Mouse (Mus musculus) cortical plate, adult 2 months (tissue): ENCODE measurements around the gene Siah3. TPM values are rescaled to one million over a fixed set of nuclear protein-coding genes. Genes with fewer than 3 reads are reported as not detected.
A peak's percentile ranks its signal among the peaks of the same experiment; 100 is the strongest.

Experiments used
- H3K27ac ChIP-seq: fragments of 200-500 bp; 2 replicates; pipeline ENCODE4 v1.5.1; 2012; ENCODE audit warnings: low read length, control low read depth, inconsistent platforms; ENCODE audit not compliant: insufficient read depth
- H3K4me1 ChIP-seq: fragments of 200-500 bp; 2 replicates; pipeline ENCODE4 v1.6.1; 2011; ENCODE audit warnings: low read length; ENCODE audit not compliant: control insufficient read depth, insufficient read depth
- H3K4me3 ChIP-seq: fragments of 200-500 bp; 2 replicates; pipeline ENCODE4 v1.5.1; 2011; ENCODE audit warnings: mild to moderate bottlenecking, low read length, control low read depth; ENCODE audit not compliant: insufficient read depth
- CTCF ChIP-seq: fragments of 200-500 bp; IDR thresholded peaks from 2 replicates; pipeline ENCODE4 v1.5.1; 2011; ENCODE audit warnings: mild to moderate bottlenecking, control low read depth, low read length; ENCODE audit not compliant: insufficient read depth; ENCODE audit errors: extremely low read depth
- POLR2A ChIP-seq: fragments of 200-500 bp; IDR thresholded peaks from 2 replicates; pipeline ENCODE4 v1.6.1; 2011; ENCODE audit warnings: mild to moderate bottlenecking, low read length, control low read depth; ENCODE audit not compliant: insufficient read depth; ENCODE audit errors: extremely low read depth
- polyA plus RNA-seq: library from polyadenylated mRNA; depleted of rRNA; stranded (reverse); fragments of >200 nt; gene quantifications from 2 replicates; pipeline ENCODE4 v1.2.3, GENCODE M21; 2012; rRNA removed

Gene Siah3
- 3.5 and 4.1 TPM in 2 replicates for polyA plus RNA-seq

- Histone ChIP-seq H3K4me3 (peak within 1 kb of the TSS; percentile 69), H3K27ac (peak within 1 kb of the TSS; percentile 31; the same call in 1 of the 2 replicates), H3K4me1 (peaks cover 5% of the 10 kb centered on the region)
- TF ChIP-seq POLR2A (peak; percentile 60; the same call in 1 of the 2 replicates), CTCF (no peak)
Observed at GRCm38 (mm10) chr14:75455743-75456421, at the start of gene Siah3. Gene Siah3 (plus strand): TSS chr14:75455982.

- no peak overlapping the region for H3K27ac ChIP-seq
- no peak for TF ChIP-seq POLR2A
- no peak for TF ChIP-seq CTCF
Observed at GRCm38 (mm10) chr14:75409772-75410171, 46.0 kb upstream of the Siah3 start.

GRCm38 (mm10) chr14:75410392-75410791 is 45.4 kb upstream of the Siah3 start:
- peaks cover 4% of the 10 kb centered on the region for H3K4me1 ChIP-seq
- TF ChIP-seq CTCF (no peak), POLR2A (no peak)
- H3K4me3 ChIP-seq, result no peak overlapping the region
- no peak overlapping the region for H3K27ac ChIP-seq

More at GRCm38 (mm10) chr14:75409772-75410171, 46.0 kb upstream of the Siah3 start:
- H3K4me1 ChIP-seq, result peaks cover 4% of the 10 kb centered on the region
- no peak overlapping the region for H3K4me3 ChIP-seq

GRCm38 (mm10) chr14:75418721-75419120 is 37.1 kb upstream of the Siah3 start:
- Histone ChIP-seq H3K4me1 (no peaks in the 10 kb centered on the region), H3K27ac (no peak overlapping the region), H3K4me3 (no peak overlapping the region)
- TF ChIP-seq CTCF (no peak), POLR2A (no peak)

GRCm38 (mm10) chr14:75419876-75420275 is 35.9 kb upstream of the Siah3 start:
- Histone ChIP-seq H3K27ac (no peak overlapping the region), H3K4me1 (no peaks in the 10 kb centered on the region), H3K4me3 (no peak overlapping the region)
- no peak for TF ChIP-seq POLR2A
- TF ChIP-seq CTCF, result no peak

GRCm38 (mm10) chr14:75420811-75421210 is 35.0 kb upstream of the Siah3 start:
- TF ChIP-seq CTCF (no peak), POLR2A (no peak)
- Histone ChIP-seq H3K4me1 (no peaks in the 10 kb centered on the region), H3K27ac (no peak overlapping the region)

GRCm38 (mm10) chr14:75431173-75431786 is 24.5 kb upstream of the Siah3 start:
- no peak overlapping the region for H3K4me3 ChIP-seq
- no peaks in the 10 kb centered on the region; the same call in 1 of the 2 replicates for H3K4me1 ChIP-seq
- TF ChIP-seq POLR2A (no peak), CTCF (no peak)
- no peak overlapping the region for H3K27ac ChIP-seq

More at GRCm38 (mm10) chr14:75420811-75421210, 35.0 kb upstream of the Siah3 start:
- H3K4me3 ChIP-seq, result no peak overlapping the region

- TF ChIP-seq POLR2A, result no peak
- no peak for TF ChIP-seq CTCF
- no peak overlapping the region for H3K27ac ChIP-seq
- H3K4me3 ChIP-seq, result no peak overlapping the region
- no peaks in the 10 kb centered on the region; the same call in 1 of the 2 replicates for H3K4me1 ChIP-seq
Observed at GRCm38 (mm10) chr14:75432850-75433249, 22.9 kb upstream of the Siah3 start.

- H3K27ac ChIP-seq, result no peak overlapping the region
- H3K4me1 ChIP-seq, result no peaks in the 10 kb centered on the region; the same call in 1 of the 2 replicates
- no peak for TF ChIP-seq POLR2A
- no peak for TF ChIP-seq CTCF
- no peak overlapping the region for H3K4me3 ChIP-seq
Observed at GRCm38 (mm10) chr14:75434576-75434975, 21.2 kb upstream of the Siah3 start.
